Mouse (Mus musculus) pancreas, adult 10 weeks (tissue): ENCODE measurements around the gene Hist1h2ba. TPM values are rescaled to one million over a fixed set of nuclear protein-coding genes. Genes with fewer than 3 reads are reported as not detected.

Experiments used
- polyA plus RNA-seq: library from polyadenylated mRNA; stranded (reverse); fragments of 350-450 nt; fragmentation: Illumina TruSeq; extraction: RNeasy Lipid Tissue Mini Kit (QIAGEN cat#74804); gene quantifications from one replicate; pipeline ENCODE4 v1.2.3, GENCODE M21; 2015; ENCODE audit warnings: low read depth, low replicate concordance; ENCODE audit not compliant: insufficient read depth

Hist1h2ba gene
- not detected for polyA plus RNA-seq

DNA sequence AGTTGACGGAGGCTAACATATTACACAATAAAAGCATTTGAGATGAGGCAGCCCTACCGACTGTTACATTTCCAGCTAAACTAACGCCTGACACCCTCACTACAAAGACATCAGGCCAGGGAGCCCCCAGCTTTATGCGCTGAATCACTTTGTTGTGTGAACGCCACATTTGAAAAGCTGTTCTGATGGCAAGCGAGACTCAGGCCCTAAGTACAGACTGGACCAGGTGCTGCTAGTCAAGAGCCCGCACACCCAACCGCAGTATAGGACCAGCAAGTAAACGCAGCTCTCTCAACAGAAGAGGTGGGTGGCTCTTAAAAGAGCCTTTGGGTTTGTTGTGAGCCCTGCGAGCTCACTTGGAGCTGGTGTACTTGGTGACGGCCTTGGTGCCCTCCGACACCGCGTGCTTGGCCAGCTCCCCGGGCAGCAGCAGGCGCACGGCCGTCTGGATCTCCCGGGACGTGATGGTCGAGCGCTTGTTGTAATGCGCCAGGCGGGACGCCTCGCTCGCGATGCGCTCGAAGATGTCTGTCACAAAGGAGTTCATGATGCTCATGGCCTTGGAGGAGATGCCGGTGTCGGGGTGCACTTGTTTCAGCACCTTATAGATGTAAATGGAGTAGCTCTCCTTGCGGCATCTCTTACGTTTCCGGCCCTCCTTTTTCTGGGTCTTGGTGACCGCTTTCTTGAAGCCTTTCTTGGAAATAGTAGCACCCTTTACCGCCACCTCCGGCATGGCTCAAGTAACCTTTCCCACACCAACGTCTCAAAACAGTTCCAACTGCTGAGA, at the start of gene Hist1h2ba:
TSS of gene Hist1h2ba (minus strand) at position 736 of the 790 bp plus-strand sequence.

GRCm38 (mm10) chr13:23934211-23934520, 210 bp upstream of the Hist1h2ba start, which contains the start of gene Hist1h2aa:
Hist1h2aa (plus strand) TSS chr13:23934462.

DNA sequence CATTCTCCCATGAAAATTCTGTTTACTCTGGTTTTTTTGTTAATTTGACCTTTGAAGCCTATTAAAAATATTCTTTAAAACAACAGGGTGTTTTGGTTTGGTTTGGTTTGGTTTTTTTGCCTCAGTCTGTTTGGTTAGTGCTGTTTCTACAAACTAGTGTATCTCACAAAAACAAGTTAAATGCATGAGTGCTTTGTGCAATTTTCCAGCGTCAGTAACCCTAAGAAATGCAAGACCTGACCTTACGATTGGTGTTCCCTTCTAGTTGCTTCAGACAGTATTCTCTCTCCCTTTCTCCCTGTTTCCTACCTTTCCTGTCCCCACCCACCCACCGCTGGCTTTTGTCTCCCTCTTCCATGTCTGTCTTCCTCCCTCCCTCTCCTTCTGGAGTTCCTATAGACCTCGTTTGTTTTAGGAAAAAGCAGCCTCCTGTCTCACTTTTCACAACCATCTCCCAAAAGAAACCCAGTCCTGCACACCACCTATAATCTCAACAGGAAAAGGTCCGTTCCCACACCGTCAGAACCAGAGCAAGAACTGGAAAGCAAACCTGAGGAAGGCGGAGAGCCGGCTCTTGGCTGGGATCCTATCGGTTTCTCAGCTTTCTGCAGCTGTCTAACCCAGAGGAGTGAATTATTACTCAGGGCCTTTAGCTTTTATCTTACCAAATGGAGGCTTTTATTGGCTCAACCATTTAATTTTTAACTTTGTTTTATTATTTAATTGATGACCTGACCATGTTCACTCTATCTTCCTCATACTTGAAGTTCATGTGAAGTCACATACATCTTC, 19.4 kb downstream of the Hist1h2ba start, which contains the start of gene Slc17a4:
TSS of gene Slc17a4 (minus strand) at position 634 of the 792 bp plus-strand sequence.

Other genes with a start within 250 kb of the Hist1h2ba start
- gene Hist1h2bc, start 250.0 kb downstream of the Hist1h2ba start, polyA plus RNA-seq: 37.3 TPM
- not detected for gene Hist1h1t, start 238.3 kb downstream of the Hist1h2ba start, polyA plus RNA-seq
- gene Hist1h4c, start 235.7 kb downstream of the Hist1h2ba start, polyA plus RNA-seq: 2.0 TPM
- 11.9 TPM for gene Hfe, start 223.3 kb downstream of the Hist1h2ba start, polyA plus RNA-seq
- gene Hist1h1c, start 195.3 kb downstream of the Hist1h2ba start, polyA plus RNA-seq: 18.7 TPM
- gene Hist1h3c, start 188.6 kb downstream of the Hist1h2ba start, polyA plus RNA-seq: not detected
- not detected for gene Hist1h2bb, start 187.4 kb downstream of the Hist1h2ba start, polyA plus RNA-seq
- gene Hist1h2ab, start 183.0 kb downstream of the Hist1h2ba start, polyA plus RNA-seq: not detected
- gene Hist1h3b, start 181.9 kb downstream of the Hist1h2ba start, polyA plus RNA-seq: not detected
- not detected for gene Hist1h4b, start 177.1 kb downstream of the Hist1h2ba start, polyA plus RNA-seq
- gene Hist1h4a, start 172.9 kb downstream of the Hist1h2ba start, polyA plus RNA-seq: not detected
- not detected for gene Hist1h3a, start 171.8 kb downstream of the Hist1h2ba start, polyA plus RNA-seq
- not detected for gene Hist1h1a, start 170.5 kb downstream of the Hist1h2ba start, polyA plus RNA-seq
- not detected for gene Trim38, start 164.2 kb downstream of the Hist1h2ba start, polyA plus RNA-seq
- gene Slc17a2, start 127.2 kb downstream of the Hist1h2ba start, polyA plus RNA-seq: not detected
- gene Slc17a3, start 94.7 kb downstream of the Hist1h2ba start, polyA plus RNA-seq: not detected
- not detected for gene Slc17a1, start 66.4 kb downstream of the Hist1h2ba start, polyA plus RNA-seq
- 0.26 TPM for gene Slc17a4, start 19.1 kb downstream of the Hist1h2ba start, polyA plus RNA-seq
- not detected for gene Hist1h2aa, start 306 bp upstream of the Hist1h2ba start, polyA plus RNA-seq
- gene Scgn, start 57.1 kb upstream of the Hist1h2ba start, polyA plus RNA-seq: 13.2 TPM